ENCODE assay signal across 8 mouse cellular contexts in the genomic region with DNA sequence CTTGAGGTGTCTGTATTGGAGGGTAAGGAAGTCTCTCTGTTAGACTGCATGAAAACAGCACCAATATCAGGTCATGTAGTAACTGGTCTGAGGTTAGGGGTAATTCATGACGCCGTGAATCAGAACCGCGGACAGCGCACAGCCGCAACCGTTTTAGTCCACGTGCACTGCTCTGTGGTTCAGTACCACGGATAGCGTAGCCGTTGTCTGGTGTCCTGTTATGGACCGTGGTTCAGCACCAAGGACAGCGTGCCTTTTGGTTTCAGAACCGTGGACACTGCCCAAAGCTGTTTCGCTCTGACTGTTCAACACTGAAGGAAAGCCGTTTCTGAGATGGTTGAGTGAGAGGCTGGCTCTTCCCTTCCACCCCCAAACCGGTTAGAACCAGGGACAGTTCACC. TPM values are rescaled to one million over a fixed set of nuclear protein-coding genes. Genes with fewer than 3 reads are reported as not detected.
DNase-seq lines count a peak whose midpoint lies in the region; ATAC-seq and TF ChIP-seq lines count a peak whose summit lies in the region.

A gene (plus strand): TSS at position 235 of the 400 bp plus-strand sequence.

- under 1% methylated on average over 17 of the region's 17 CpGs for WGBS in lung, adult 2 months

- H3K4me1 ChIP-seq in lung, adult 2 months (ENCODE audit: control insufficient read depth, insufficient read depth, low read length) = no peaks in the 10 kb centered on the region

- peak; percentile 80 for DNase-seq in brain, adult 2 months (ENCODE audit: low read depth, low spot score)
- peak; percentile 39 to 80 for DNase-seq in frontal cortex, adult 2 months (ENCODE audit: extremely low spot score in 1 of 2, low spot score in 1 of 2)
- DNase-seq in layer of hippocampus, adult 2 months (ENCODE audit: low spot score in 2 of 2) = peak; percentile 63 to 74
- DNase-seq in lung, adult 2 months = peak; percentile 89
- DNase-seq in ovary, adult 18-20 months (ENCODE audit: low spot score) = peak; percentile 85
- DNase-seq in thymus, postnatal 10 days (ENCODE audit: low spot score in 2 of 2) = peak; percentile 50 to 74

- no peak within 1 kb of the TSS for H3K4me3 ChIP-seq in layer of hippocampus, adult 2 months
- no peak within 1 kb of the TSS for H3K4me3 ChIP-seq in lung, adult 2 months (replicated peaks; ENCODE audit: extremely low read depth, low read depth, low read length)

- H3K27ac ChIP-seq in layer of hippocampus, adult 2 months = no peak within 1 kb of the TSS

- TF ChIP-seq CTCF in layer of hippocampus, adult 2 months (conservative IDR thresholded peaks at IDR 0.05) = no peak
- TF ChIP-seq CTCF in lung, adult 2 months (IDR thresholded peaks at IDR 0.05; ENCODE audit: insufficient read depth, low read length) = peak; percentile 55; the same call in 1 of the 2 replicates

- peak; percentile 80 for ATAC-seq in CD4-positive, CD25-positive, alpha-beta regulatory T cell, adult 4 months
- ATAC-seq in hematopoietic stem cell, adult 5-6 weeks (replicated peaks in 1 of 2; ENCODE audit: insufficient read depth in 1 of 2, low FRiP score in 2 of 2, low TSS enrichment in 1 of 2, low read depth in 1 of 2, poor library complexity in 2 of 2, severe bottlenecking in 2 of 2) = peak; percentile 99 to 100

- TF ChIP-seq POLR2A in lung, adult 2 months (IDR thresholded peaks at IDR 0.05; ENCODE audit: borderline replicate concordance, extremely low read depth, low read depth, low read length) = peak; percentile 32; the same call in 1 of the 2 replicates

RNA-seq across cellular contexts. Expression of the gene that starts here (rescaled TPM):
- polyA plus RNA-seq in CD4-positive, CD25-positive, alpha-beta regulatory T cell, adult 4 months (2017; shearing (Covaris generic)) = not detected
- polyA plus RNA-seq in frontal cortex, adult 2 months (2012; rRNA removed) = 0.21 and 0.24 TPM in 2 replicates
- total RNA-seq in hematopoietic stem cell, adult 5-6 weeks (2017) = not detected in 2 replicates
- under 1 TPM; 0.25 to 0.54 TPM for total RNA-seq in layer of hippocampus, adult 2 months (2021)
- 0.03 TPM in 1 of 2 replicates, not detected in the other for polyA plus RNA-seq in lung, adult 2 months (2012; rRNA removed)

Comparison
In these comparisons a context has a peak if more than half of its experiments do, and no peak if none do; other contexts are left out.
1. Peak in ATAC-seq in CD4-positive, CD25-positive, alpha-beta regulatory T cell, adult 4 months; RNA of the gene not detected or under 1 TPM.
2. Peak in DNase-seq in frontal cortex, adult 2 months; RNA of the gene not detected or under 1 TPM.
3. Peak in ATAC-seq in hematopoietic stem cell, adult 5-6 weeks; RNA of the gene not detected or under 1 TPM.
4. Peak in DNase-seq in layer of hippocampus, adult 2 months; RNA of the gene not detected or under 1 TPM.
5. Peak in DNase-seq in lung, adult 2 months; RNA of the gene not detected or under 1 TPM.